Mouse (Mus musculus) cortical plate, adult 2 months (tissue): Measurements from ENCODE around the gene Gm11444. TPM values are rescaled to one million over a fixed set of nuclear protein-coding genes. Genes with fewer than 3 reads are reported as not detected.

ENCODE experiments used
- H3K27ac ChIP-seq: fragments of 200-500 bp; 2 replicates; pipeline ENCODE4 v1.5.1; 2012; ENCODE audit warnings: low read length, control low read depth, inconsistent platforms; ENCODE audit not compliant: insufficient read depth
- H3K4me1 ChIP-seq: fragments of 200-500 bp; 2 replicates; pipeline ENCODE4 v1.6.1; 2011; ENCODE audit warnings: low read length; ENCODE audit not compliant: control insufficient read depth, insufficient read depth
- H3K4me3 ChIP-seq: fragments of 200-500 bp; 2 replicates; pipeline ENCODE4 v1.5.1; 2011; ENCODE audit warnings: mild to moderate bottlenecking, low read length, control low read depth; ENCODE audit not compliant: insufficient read depth
- CTCF ChIP-seq: fragments of 200-500 bp; IDR thresholded peaks from 2 replicates; pipeline ENCODE4 v1.5.1; 2011; ENCODE audit warnings: mild to moderate bottlenecking, control low read depth, low read length; ENCODE audit not compliant: insufficient read depth; ENCODE audit errors: extremely low read depth
- POLR2A ChIP-seq: fragments of 200-500 bp; IDR thresholded peaks from 2 replicates; pipeline ENCODE4 v1.6.1; 2011; ENCODE audit warnings: mild to moderate bottlenecking, low read length, control low read depth; ENCODE audit not compliant: insufficient read depth; ENCODE audit errors: extremely low read depth
- polyA plus RNA-seq: library from polyadenylated mRNA; depleted of rRNA; stranded (reverse); fragments of >200 nt; gene quantifications from 2 replicates; pipeline ENCODE4 v1.2.3, GENCODE M21; 2012; rRNA removed

Gene Gm11444
- polyA plus RNA-seq, 1 experiment, result not detected

DNA sequence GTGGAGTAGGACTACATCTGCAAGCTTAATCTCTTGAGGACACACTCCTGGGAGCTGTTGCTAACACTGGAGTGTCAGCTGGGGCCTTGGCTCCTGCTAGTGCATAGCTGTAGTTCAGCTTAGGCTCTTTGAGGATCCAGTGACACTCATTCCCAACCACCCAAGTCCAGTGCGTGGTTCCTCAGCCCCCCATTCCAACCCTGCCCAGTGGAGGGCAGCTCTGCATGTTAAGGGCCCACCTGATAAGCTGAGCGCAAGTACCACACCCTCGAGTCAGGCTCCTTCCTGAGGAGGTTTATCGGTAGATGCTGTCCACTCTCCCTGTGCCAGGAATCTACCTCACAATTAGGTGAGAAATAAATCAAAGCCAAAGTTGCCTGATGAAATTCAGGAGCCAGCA is 50.7 kb downstream of the Gm11444 start:
- Histone ChIP-seq H3K4me3 (no peak overlapping the region), H3K4me1 (no peaks in the 10 kb centered on the region)
- no peak for TF ChIP-seq POLR2A
- TF ChIP-seq CTCF, result no peak

More for the DNA sequence above, 50.7 kb downstream of the Gm11444 start:
- H3K27ac ChIP-seq, result no peak overlapping the region

Other genes starting within 250 kb of the Gm11444 start
- 2.7 and 2.9 TPM in 2 replicates for gene Tbx2, start 17.8 kb downstream of the Gm11444 start, polyA plus RNA-seq
- 0.19 and 0.29 TPM in 2 replicates for gene Tbx4, start 36.1 kb upstream of the Gm11444 start, polyA plus RNA-seq